8 mouse cellular contexts compared by ENCODE assay signal in the genomic region with DNA sequence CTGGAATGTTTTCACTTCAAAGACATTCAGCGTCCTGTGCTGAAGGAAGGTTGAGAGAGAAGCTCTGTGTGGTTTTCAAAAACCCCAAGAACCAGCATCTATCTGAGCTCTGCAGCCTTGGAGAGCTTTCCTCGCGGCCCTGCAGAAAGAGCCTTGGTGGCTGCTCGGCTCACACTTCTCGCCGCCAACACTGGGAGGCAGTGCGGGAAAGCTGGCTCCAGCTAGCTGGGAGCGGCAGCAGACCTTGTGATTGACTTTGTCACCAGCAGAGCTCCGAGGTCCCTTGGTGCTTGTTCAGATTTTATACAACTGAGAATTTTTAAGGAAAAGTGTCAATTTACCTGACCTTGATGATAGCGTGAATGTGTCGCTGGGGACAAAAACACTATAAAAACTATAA.
DNase-seq lines count a peak whose midpoint lies in the region; ATAC-seq and TF ChIP-seq lines count a peak whose summit lies in the region.

No protein-coding gene starts in this region.

- H3K36me3 ChIP-seq in heart, postnatal 0 days (replicated peaks; ENCODE audit: control insufficient read depth, insufficient read depth, low read length): no peaks in the 10 kb centered on the region

- DNase-seq in thymus, postnatal 14 days: peak; percentile 5
- DNase-seq in thymus, postnatal 36 days: no peak
- DNase-seq in embryo, embryonic 10 days (ENCODE audit: low spot score): peak; percentile 89
- peak; percentile 29 for DNase-seq in heart, postnatal 0 days (ENCODE audit: low spot score)
- DNase-seq in layer of hippocampus, adult 18-20 months (ENCODE audit: low spot score in 2 of 2): peak; percentile 48 to 63
- peak; percentile 65 for DNase-seq in lung, postnatal 10 days
- peak; percentile 71 to 76 for DNase-seq in right cerebral cortex, postnatal 10 days (ENCODE audit: low spot score in 2 of 2)

- H3K9ac ChIP-seq in heart, postnatal 0 days (replicated peaks; ENCODE audit: low read depth, low read length): no peak overlapping the region

- TF ChIP-seq EP300 in heart, postnatal 0 days (IDR thresholded peaks at IDR 0.05; ENCODE audit: low read depth): no peak

- peak; percentile 62 for TF ChIP-seq CTCF in heart, postnatal 0 days (IDR thresholded peaks at IDR 0.05; ENCODE audit: low read depth)

- H3K9me3 ChIP-seq in heart, postnatal 0 days (replicated peaks; ENCODE audit: control insufficient read depth, low read length): no peaks in the 10 kb centered on the region

- no peak overlapping the region for H3K4me2 ChIP-seq in heart, postnatal 0 days (ENCODE audit: low read depth, low read length)

- no peaks in the 10 kb centered on the region for H3K27me3 ChIP-seq in heart, postnatal 0 days (ENCODE audit: control insufficient read depth, insufficient read depth, low read length)

- no peaks in the 10 kb centered on the region for H3K4me1 ChIP-seq in heart, postnatal 0 days (ENCODE audit: control insufficient read depth, insufficient read depth)

- ATAC-seq in heart, postnatal 0 days (ENCODE audit: insufficient read depth, low read depth): peak; percentile 63
- no peak for ATAC-seq in granulocyte monocyte progenitor cell, adult 5-6 weeks (replicated peaks; ENCODE audit: poor library complexity, severe bottlenecking)

- no peak overlapping the region for H3K4me3 ChIP-seq in heart, postnatal 0 days (ENCODE audit: low read depth, low read length)

- no peak overlapping the region for H3K27ac ChIP-seq in heart, postnatal 0 days (ENCODE audit: low read depth)

- 10% methylated on average over 11 of the region's 11 CpGs for WGBS in heart, postnatal 0 days

Comparison
In these comparisons a context has a peak if more than half of its experiments do, and no peak if none do; other contexts are left out.
1. DNase-seq: peak in thymus, postnatal 14 days (single experiment), embryo, embryonic 10 days (single experiment), heart, postnatal 0 days (single experiment), layer of hippocampus, adult 18-20 months (2 of 2), lung, postnatal 10 days (single experiment) and right cerebral cortex, postnatal 10 days (2 of 2); none in thymus, postnatal 36 days (0 of 2).